Comparison of ENCODE assay signal across 10 mouse cellular contexts in the genomic region with DNA sequence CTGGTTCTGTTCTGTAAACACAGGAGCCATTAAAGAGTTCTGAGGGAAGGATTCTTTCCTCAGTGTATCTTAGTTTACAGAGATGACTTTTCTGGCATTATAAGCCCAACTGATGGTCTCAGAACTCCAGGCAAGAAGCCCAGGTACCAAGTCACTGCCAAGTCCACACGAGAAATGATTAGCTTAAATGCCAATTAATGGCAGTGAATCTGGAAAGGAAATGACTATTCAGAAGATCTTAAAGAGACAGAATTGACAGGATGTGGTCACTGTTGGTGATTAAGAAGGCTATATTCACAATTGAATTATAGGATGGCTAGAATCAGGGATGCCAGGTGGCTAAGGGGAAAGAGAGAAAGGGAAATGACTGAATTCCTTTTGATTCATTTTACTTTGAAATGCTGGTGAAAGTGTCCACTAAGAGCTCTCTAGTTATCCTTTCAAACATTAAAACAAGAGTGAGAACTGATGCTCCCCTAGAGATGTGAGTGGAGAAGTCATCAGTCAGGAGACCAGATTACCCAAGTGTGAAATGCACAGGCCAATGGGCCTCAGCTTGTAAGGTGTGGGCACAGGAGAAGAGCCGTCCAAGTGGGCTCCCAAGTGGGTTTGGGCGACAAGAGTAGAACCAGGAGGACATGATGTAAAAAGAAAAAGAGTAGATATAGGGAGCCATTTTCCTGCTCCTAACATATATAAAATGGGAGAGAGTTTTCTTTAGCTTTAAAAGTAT.
DNase-seq lines count a peak whose midpoint lies in the region; TF ChIP-seq lines count a peak whose summit lies in the region.
"Had no signal": no experiment of that assay in that cellular context is flagged by ENCODE, and none has a peak within 500 bp of the region (broad histone marks: within the 10 kb centered on the region; RNA-seq: fewer than 3 reads in every experiment).

No protein-coding gene starts in this region.

- peak; percentile 51 to 65 for DNase-seq in cerebellum, postnatal 14 days
- DNase-seq in cerebellum, adult 9-11 months, result no peak
- DNase-seq in left cerebral cortex, postnatal 4 days, result peak; percentile 35
- no peak for DNase-seq in left cerebral cortex, adult 8-10 months (ENCODE audit: low spot score in 2 of 2)
- peak; percentile 67 for DNase-seq in brain, embryonic 14.5 days (ENCODE audit: low read depth)
- DNase-seq in right cerebral cortex, adult 2 months (ENCODE audit: low spot score in 2 of 2), result no peak
- DNase-seq: adrenal gland, postnatal 14 days; gastrocnemius, postnatal 36 days; heart, adult 2 months; kidney, adult 2 months had no signal

- intact Hi-C loops in left cerebral cortex, postnatal 4 days (cut with DNase I), result no loop called here

- TF ChIP-seq CTCF in brain, embryonic 14.5 days (IDR thresholded peaks at IDR 0.05; ENCODE audit: borderline replicate concordance, extremely low read depth, insufficient read depth, insufficient read length), result no peak

- no peak for TF ChIP-seq POLR2A in brain, embryonic 14.5 days (IDR thresholded peaks at IDR 0.05; ENCODE audit: borderline replicate concordance, extremely low read depth, insufficient read depth, insufficient read length, poor library complexity, severe bottlenecking)

Comparison
In these comparisons a context has a peak if more than half of its experiments do, and no peak if none do; other contexts are left out.
1. DNase-seq: peak in cerebellum, postnatal 14 days (2 of 2), left cerebral cortex, postnatal 4 days (single experiment) and brain, embryonic 14.5 days (single experiment); none in cerebellum, adult 9-11 months (single experiment), left cerebral cortex, adult 8-10 months (0 of 2) and right cerebral cortex, adult 2 months (0 of 2).